Mouse (Mus musculus) myocyte (in vitro differentiated cells): Measurements from ENCODE around the gene Dab1.

Experiments
- CEBPB ChIP-seq: IDR thresholded peaks from 2 replicates; pipeline ENCODE4 v1.6.1; 2011; ENCODE audit warnings: mild to moderate bottlenecking, moderate library complexity; ENCODE audit not compliant: poor library complexity, insufficient read depth, severe bottlenecking
- E2F4 ChIP-seq: IDR thresholded peaks from one replicate; pipeline ENCODE4 v1.6.1; 2011; ENCODE audit warnings: mild to moderate bottlenecking, control low read depth, moderate library complexity; ENCODE audit not compliant: insufficient read depth
- MAX ChIP-seq: IDR thresholded peaks from one replicate; pipeline ENCODE4 v1.6.1; 2011; ENCODE audit warnings: low read depth, mild to moderate bottlenecking, control low read depth
- MYOD1 ChIP-seq, 3 experiments: IDR thresholded peaks; one replicate each; pipeline ENCODE4 v1.6.1; 2011; ENCODE audit warnings: control low read depth in 2 of 3, low read depth in 2 of 3, mild to moderate bottlenecking in 2 of 3, moderate library complexity in 1 of 3; ENCODE audit not compliant: insufficient read length in 2 of 3, control insufficient read depth in 1 of 3
- MYOG ChIP-seq, 3 experiments: IDR thresholded peaks; one replicate each; pipeline ENCODE4 v1.6.1; 2011; ENCODE audit warnings: control low read depth in 2 of 3, low read depth in 2 of 3, mild to moderate bottlenecking in 2 of 3; ENCODE audit not compliant: insufficient read length in 2 of 3, control insufficient read depth in 1 of 3, insufficient read depth in 1 of 3
- POLR2A ChIP-seq: IDR thresholded peaks from one replicate; pipeline ENCODE4 v1.6.1; 2011; ENCODE audit warnings: low read depth, mild to moderate bottlenecking, control low read depth, moderate library complexity; ENCODE audit not compliant: insufficient read length
- POLR2AphosphoS2 ChIP-seq: IDR thresholded peaks from one replicate; pipeline ENCODE4 v1.6.1; 2011; ENCODE audit warnings: low read depth, control low read depth; ENCODE audit not compliant: insufficient read length
- TCF12 ChIP-seq: IDR thresholded peaks from one replicate; pipeline ENCODE4 v1.6.1; 2011; ENCODE audit warnings: mild to moderate bottlenecking, control low read depth; ENCODE audit not compliant: poor library complexity, insufficient read depth, severe bottlenecking
- TCF3 ChIP-seq: IDR thresholded peaks from one replicate; pipeline ENCODE4 v1.6.1; 2011; ENCODE audit warnings: low read depth, control low read depth; ENCODE audit not compliant: insufficient read length
- USF1 ChIP-seq: IDR thresholded peaks from one replicate; pipeline ENCODE4 v1.6.1; 2011; ENCODE audit warnings: low read depth, mild to moderate bottlenecking, control low read depth, moderate library complexity

GRCm38 (mm10) chr4:103615011-103615410 lies 4.1 kb upstream of the Dab1 start:
- TF ChIP-seq USF1 (no peak), MYOG (IDR thresholded peaks at IDR 0.05; ENCODE audit: control insufficient read depth in 1 of 3, insufficient read depth in 1 of 3, insufficient read length in 2 of 3, low read depth in 2 of 3) (no peak), POLR2A (no peak), TCF12 (no peak), E2F4 (no peak), MAX (no peak), TCF3 (no peak), CEBPB (no peak), MYOD1 (IDR thresholded peaks at IDR 0.05; ENCODE audit: control insufficient read depth in 1 of 3, insufficient read length in 2 of 3, low read depth in 2 of 3) (no peak), POLR2AphosphoS2 (no peak)
